Mouse (Mus musculus) lung, adult 2 months (tissue): ENCODE results near the gene Clec18a.
"Not testable (repeated sequence)": the region's sequence is repeated elsewhere in the genome, so short reads cannot be mapped to it uniquely, and the experiment has no call there.

Source experiments
- CTCF ChIP-seq: fragments of 200-500 bp; IDR thresholded peaks from 2 replicates; pipeline ENCODE4 v1.5.1; 2011; ENCODE audit warnings: mild to moderate bottlenecking, low read length, control low read depth; ENCODE audit not compliant: insufficient read depth
- POLR2A ChIP-seq: fragments of 200-500 bp; IDR thresholded peaks from 2 replicates; pipeline ENCODE4 v1.6.1; 2011; ENCODE audit warnings: low read depth, mild to moderate bottlenecking, control low read depth, low read length, borderline replicate concordance; ENCODE audit errors: extremely low read depth

- TF ChIP-seq POLR2A, CTCF: not testable (repeated sequence)
Observed at GRCm38 (mm10) chr8:111094719-111095302, 2.6 kb upstream of the Clec18a start.
